Mouse (Mus musculus) G1E (cell line): ENCODE results near the gene Epo.

Source experiments
- CTCF ChIP-seq: IDR thresholded peaks from 2 replicates; pipeline ENCODE4 v1.5.1; 2012; ENCODE audit warnings: low read depth, low read length, inconsistent platforms, mixed read lengths
- GATA1 ChIP-seq: IDR thresholded peaks from 2 replicates; pipeline ENCODE4 v1.6.1; 2012; ENCODE audit warnings: borderline replicate concordance, low read length, inconsistent platforms, mixed read lengths
- GATA2 ChIP-seq: IDR thresholded peaks from 2 replicates; pipeline ENCODE4 v1.6.1; 2012; ENCODE audit warnings: low read depth, low read length, inconsistent platforms, borderline replicate concordance
- POLR2AphosphoS5 ChIP-seq: IDR thresholded peaks from 2 replicates; pipeline ENCODE4 v1.6.1; 2012; ENCODE audit warnings: low read depth, low read length, inconsistent platforms; ENCODE audit not compliant: insufficient replicate concordance
- TAL1 ChIP-seq: conservative IDR thresholded peaks from 2 replicates; pipeline ENCODE4 v1.6.1; 2012; ENCODE audit warnings: low read depth, low read length, inconsistent platforms, mixed read lengths

- peak; percentile 42; the same call in 1 of the 2 replicates for TF ChIP-seq CTCF
- TF ChIP-seq POLR2AphosphoS5 = no peak
- no peak for TF ChIP-seq GATA1
- TF ChIP-seq TAL1 = no peak
- no peak for TF ChIP-seq GATA2
These were observed 19.9 kb downstream of the Epo start for GRCm38 (mm10) chr5:137512847-137513794.
